Mouse (Mus musculus) leukemia stem cell, adult 10-12 weeks (primary cell): ENCODE results near the gene Olfr1037. TPM values are rescaled to one million over a fixed set of nuclear protein-coding genes. Genes with fewer than 3 reads are reported as not detected.

Experiments used
- polyA plus RNA-seq: library from polyadenylated mRNA; stranded (reverse); fragments of >175 nt; gene quantifications from 2 replicates; pipeline ENCODE4 v1.2.3, GENCODE M21; 2012; ENCODE audit warnings: low replicate concordance

Gene Olfr1037
- polyA plus RNA-seq, result not detected in 2 replicates

GRCm38 (mm10) chr2:86087285-86087684 is at the start of gene Olfr1037:
Gene Olfr1037 (minus strand): TSS chr2:86087385.

GRCm38 (mm10) chr2:86135828-86136227 is 48.6 kb upstream of the Olfr1037 start, which contains the start of gene Olfr1039:
Gene Olfr1039 (minus strand): TSS chr2:86135928.

GRCm38 (mm10) chr2:86073692-86074091 is 13.5 kb downstream of the Olfr1037 start, which contains the start of gene Olfr1036:
Gene Olfr1036 (plus strand): TSS chr2:86073992.

GRCm38 (mm10) chr2:86045561-86045960 is 41.6 kb downstream of the Olfr1037 start, which contains the start of gene Olfr1034:
Gene Olfr1034 (plus strand): TSS chr2:86045861.

Other genes with a start within 250 kb of the Olfr1037 start
- not detected in 2 replicates for gene Olfr1019, start 241.9 kb downstream of the Olfr1037 start, polyA plus RNA-seq
- not detected in 2 replicates for gene Olfr1020, start 240.4 kb downstream of the Olfr1037 start, polyA plus RNA-seq
- not detected in 2 replicates for gene Olfr1022, start 218.8 kb downstream of the Olfr1037 start, polyA plus RNA-seq
- gene Olfr1023, start 201.7 kb downstream of the Olfr1037 start, polyA plus RNA-seq, result not detected in 2 replicates
- not detected in 2 replicates for gene Olfr1024, start 182.3 kb downstream of the Olfr1037 start, polyA plus RNA-seq
- not detected in 2 replicates for gene Olfr1025-ps1, start 172.2 kb downstream of the Olfr1037 start, polyA plus RNA-seq
- not detected in 2 replicates for gene Olfr1026, start 165.8 kb downstream of the Olfr1037 start, polyA plus RNA-seq
- gene Olfr1028, start 136.9 kb downstream of the Olfr1037 start, polyA plus RNA-seq, result not detected in 2 replicates
- gene Olfr1029, start 113.5 kb downstream of the Olfr1037 start, polyA plus RNA-seq, result not detected in 2 replicates
- gene Olfr1030, start 108.1 kb downstream of the Olfr1037 start, polyA plus RNA-seq, result not detected in 2 replicates
- not detected in 2 replicates for gene Olfr1031, start 97.1 kb downstream of the Olfr1037 start, polyA plus RNA-seq
- gene Olfr1032, start 81.8 kb downstream of the Olfr1037 start, polyA plus RNA-seq, result not detected in 2 replicates
- gene Olfr1033, start 66.8 kb downstream of the Olfr1037 start, polyA plus RNA-seq, result not detected in 2 replicates
- not detected in 2 replicates for gene Olfr1034, start 41.5 kb downstream of the Olfr1037 start, polyA plus RNA-seq
- gene Olfr1036, start 13.4 kb downstream of the Olfr1037 start, polyA plus RNA-seq, result not detected in 2 replicates
- gene Olfr1039, start 48.5 kb upstream of the Olfr1037 start, polyA plus RNA-seq, result not detected in 2 replicates
- gene Olfr1040, start 59.3 kb upstream of the Olfr1037 start, polyA plus RNA-seq, result not detected in 2 replicates
- gene Olfr1042, start 74.5 kb upstream of the Olfr1037 start, polyA plus RNA-seq, result not detected in 2 replicates
- 0.19 TPM in 1 of 2 replicates, not detected in the other for gene Olfr1043, start 80.1 kb upstream of the Olfr1037 start, polyA plus RNA-seq
- gene Olfr1044, start 90.4 kb upstream of the Olfr1037 start, polyA plus RNA-seq, result not detected in 2 replicates
- not detected in 2 replicates for gene Olfr52, start 98.3 kb upstream of the Olfr1037 start, polyA plus RNA-seq
- gene Olfr1045, start 115.6 kb upstream of the Olfr1037 start, polyA plus RNA-seq, result not detected in 2 replicates
- gene Olfr1046, start 131.9 kb upstream of the Olfr1037 start, polyA plus RNA-seq, result not detected in 2 replicates
- not detected in 2 replicates for gene Olfr1047, start 144.0 kb upstream of the Olfr1037 start, polyA plus RNA-seq
- gene Olfr1048, start 152.9 kb upstream of the Olfr1037 start, polyA plus RNA-seq, result not detected in 2 replicates
- gene Olfr1049, start 170.9 kb upstream of the Olfr1037 start, polyA plus RNA-seq, result not detected in 2 replicates
- gene Olfr1051, start 191.7 kb upstream of the Olfr1037 start, polyA plus RNA-seq, result not detected in 2 replicates
- gene Olfr1052, start 205.1 kb upstream of the Olfr1037 start, polyA plus RNA-seq, result not detected in 2 replicates
- gene Olfr1053, start 227.9 kb upstream of the Olfr1037 start, polyA plus RNA-seq, result not detected in 2 replicates
- gene Olfr1054, start 248.0 kb upstream of the Olfr1037 start, polyA plus RNA-seq, result not detected in 2 replicates